Mouse (Mus musculus) inflammation-experienced regulatory T-cells, adult 6 months (primary cell): ENCODE results near the gene Pde4c. TPM values are rescaled to one million over a fixed set of nuclear protein-coding genes. Genes with fewer than 3 reads are reported as not detected.

Experiments
- ATAC-seq: one replicate; pipeline ENCODE4 v1.8.0; 2017
- polyA plus RNA-seq, 3 experiments: library from polyadenylated mRNA; unstranded; fragments of 100-300 nt; shearing (Covaris generic); gene quantifications; one replicate each; pipeline ENCODE4 v1.2.1; 2017

The Pde4c gene
- polyA plus RNA-seq, 3 experiments from 2014 or later, result 0.19 to 0.59 (median 0.25) TPM

DNA sequence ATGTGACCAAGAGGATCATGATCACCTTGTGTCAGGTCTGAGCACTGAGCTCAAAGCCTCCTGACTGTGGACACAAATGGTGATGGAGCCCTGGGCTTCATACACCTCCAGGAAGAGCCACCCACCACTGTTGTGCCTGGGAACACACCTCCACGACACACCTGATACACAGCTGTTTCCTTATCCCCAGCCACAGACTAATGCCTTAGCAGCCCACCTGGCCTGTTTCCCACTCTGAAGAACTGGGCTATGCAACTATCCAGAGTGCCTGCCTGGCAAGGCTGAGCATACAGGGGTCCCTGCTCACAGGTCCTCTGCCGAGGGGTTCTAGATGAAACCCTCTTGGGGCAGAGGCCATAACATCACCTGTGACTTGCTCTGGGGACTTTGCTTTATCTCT, 70.7 kb downstream of the Pde4c start:
- ATAC-seq, result no peak

DNA sequence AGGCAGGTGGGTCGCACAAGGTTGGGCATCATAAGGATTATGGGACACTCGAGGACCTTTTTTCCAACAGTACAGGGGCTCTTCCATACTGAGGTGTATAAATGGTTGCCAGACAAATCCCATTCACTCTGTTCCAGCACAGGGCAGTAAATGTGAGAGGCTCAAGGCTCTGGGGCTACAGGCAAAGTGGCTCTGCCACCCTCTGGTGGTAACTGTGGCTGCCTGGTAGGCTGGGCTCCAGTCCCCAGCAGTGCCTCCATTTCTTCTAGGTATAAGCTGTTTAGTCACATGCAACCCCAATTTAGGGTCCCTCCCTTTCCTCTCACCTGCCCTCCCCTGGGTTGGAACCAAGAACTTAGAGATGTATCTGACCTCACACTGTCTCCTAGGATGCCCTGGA, 71.8 kb downstream of the Pde4c start:
- no peak for ATAC-seq

DNA sequence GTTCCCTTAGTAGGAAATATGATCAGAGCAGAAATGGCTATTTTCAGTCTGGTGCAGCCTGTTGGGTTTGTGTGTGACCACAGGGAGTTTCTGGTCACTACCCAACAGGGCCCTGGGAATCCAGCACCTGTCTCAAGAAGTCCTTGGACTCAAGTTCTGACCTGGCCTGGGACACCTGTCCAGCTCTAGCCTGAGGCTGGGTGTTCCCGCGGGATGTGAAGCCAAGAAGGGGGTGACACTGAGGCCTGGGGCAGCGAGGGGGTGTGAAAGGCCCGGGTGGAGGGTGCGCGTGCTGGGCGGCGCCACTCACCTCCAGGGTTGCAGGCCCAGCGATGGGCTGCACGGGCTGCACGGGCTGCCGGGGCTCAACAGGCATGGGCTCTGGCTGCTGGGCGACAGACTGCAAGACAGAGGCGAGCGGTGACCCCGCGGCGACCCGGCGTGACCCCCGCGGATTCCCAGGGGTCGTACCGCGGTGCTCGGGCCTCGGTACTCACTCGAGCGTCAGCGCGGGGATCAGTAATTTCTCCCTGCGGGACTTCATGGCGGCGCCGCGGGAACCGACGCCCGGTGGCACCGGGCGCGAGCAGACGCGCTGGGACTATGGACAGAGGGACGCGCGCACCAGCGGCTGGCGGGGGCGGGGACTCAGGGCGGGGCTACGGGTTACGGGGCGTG, 73.0 kb downstream of the Pde4c start:
- no peak for ATAC-seq

DNA sequence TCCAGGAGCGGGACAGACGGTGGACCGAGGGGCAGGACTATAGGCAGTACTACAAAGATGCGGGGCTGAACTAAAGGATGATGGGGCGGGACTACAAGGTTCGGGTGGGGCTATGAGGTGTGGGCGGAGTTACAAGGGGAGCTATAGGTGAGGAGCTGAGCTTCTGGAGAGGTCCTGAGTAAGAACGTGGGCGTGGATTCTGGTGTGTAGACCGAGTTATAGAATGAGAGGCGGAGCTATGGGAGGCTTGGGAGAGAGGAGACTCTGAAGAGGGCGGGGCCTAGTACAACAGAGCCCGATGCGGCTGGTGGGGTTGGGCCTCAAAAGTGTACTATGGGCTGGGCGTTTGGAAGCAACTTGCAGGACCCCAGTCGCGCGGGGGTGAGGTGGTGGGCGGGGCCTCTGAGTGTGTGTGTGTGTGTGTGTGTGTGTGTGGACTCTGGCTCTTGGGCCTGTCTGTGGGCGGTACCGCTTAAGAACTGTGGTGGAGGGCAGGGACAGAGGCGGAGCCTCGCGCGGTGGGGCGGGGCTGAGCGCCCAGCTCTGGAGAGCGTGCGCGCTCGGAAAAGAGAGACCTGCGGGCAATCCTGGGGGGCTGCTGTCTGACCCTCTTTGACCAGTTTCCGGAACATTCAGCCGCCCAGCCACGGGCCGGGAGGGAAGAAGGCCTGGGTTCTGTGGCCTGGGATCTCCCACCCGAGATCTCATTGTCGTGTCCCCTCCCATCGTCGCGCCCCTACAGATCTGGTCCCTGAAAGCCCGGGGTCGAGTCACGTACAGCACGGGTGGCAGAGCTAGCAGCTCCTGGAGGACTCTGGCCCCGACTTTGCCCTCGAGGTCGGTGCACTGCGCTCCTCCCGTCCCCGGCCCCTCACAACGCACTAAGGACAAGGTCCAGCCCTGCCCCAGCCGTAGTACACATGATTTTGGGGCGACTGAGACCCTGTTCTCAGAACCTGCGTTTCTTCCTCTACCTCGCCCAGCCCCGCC, 73.9 kb downstream of the Pde4c start:
- peak; percentile 59 for ATAC-seq

DNA sequence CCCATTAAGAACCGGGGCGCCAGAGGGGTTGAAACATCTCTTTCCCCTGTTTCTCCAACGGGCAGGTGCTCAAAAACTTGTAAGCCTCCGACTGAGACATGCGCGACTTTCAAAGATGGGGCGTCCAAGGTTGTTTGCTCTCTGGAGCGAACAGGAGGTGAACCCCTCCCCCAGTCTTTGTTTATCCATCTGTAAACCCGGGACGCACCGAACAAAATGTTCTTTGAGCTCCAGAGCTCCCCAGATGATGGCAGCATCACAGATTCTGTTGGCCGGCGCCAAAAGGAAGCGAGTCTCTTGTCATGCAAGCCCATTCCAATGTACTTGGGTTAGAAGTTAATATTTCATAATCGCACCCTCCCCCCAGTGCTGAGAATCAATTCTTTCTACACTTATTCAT, 74.8 kb downstream of the Pde4c start:
- ATAC-seq, result no peak

DNA sequence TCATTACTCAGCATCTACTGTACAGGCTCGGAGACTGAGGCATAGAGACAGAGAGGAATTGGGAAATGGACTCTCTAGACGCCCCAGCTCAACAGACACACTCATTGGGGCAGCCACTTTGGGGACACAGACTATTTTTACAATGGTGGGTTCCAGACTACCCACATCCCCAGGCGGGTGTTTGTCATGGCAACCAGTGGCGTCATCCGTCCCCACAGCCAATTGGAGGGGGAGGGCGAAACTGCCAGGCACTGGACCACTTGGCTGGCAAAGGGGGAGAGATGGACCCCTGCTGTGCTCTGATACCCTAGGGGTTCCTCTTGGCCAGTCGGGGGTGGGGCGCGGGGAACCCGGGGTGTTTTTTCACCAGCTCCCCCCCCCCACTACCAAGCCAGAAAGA, 77.1 kb downstream of the Pde4c start:
- ATAC-seq, result no peak

Other genes with a start within 250 kb of the Pde4c start
- 10 to 100 TPM in 1 of 3 experiments, 1 to 10 TPM in 2; 6.5 to 10.4 (median 8.8) TPM for gene Klhl26, start 246.8 kb upstream of the Pde4c start, polyA plus RNA-seq
- under 1 TPM in 1 of 3 experiments, not detected in 2; 0.47 TPM for gene Tmem59l, start 236.4 kb upstream of the Pde4c start, polyA plus RNA-seq
- gene Crlf1, start 230.6 kb upstream of the Pde4c start, polyA plus RNA-seq, result not detected
- 10 to 100 TPM; 67.7 to 85.1 (median 84.4) TPM for gene Rex1bd, start 217.0 kb upstream of the Pde4c start, polyA plus RNA-seq
- gene Uba52, start 212.9 kb upstream of the Pde4c start, polyA plus RNA-seq, result 1,000 to 10,000 TPM; 2,608 to 4,221 (median 3,776) TPM
- gene Fkbp8, start 196.0 kb upstream of the Pde4c start, polyA plus RNA-seq, result 100 to 1,000 TPM; 133 to 156 (median 138) TPM
- 100 to 1,000 TPM; 138 to 187 (median 180) TPM for gene Kxd1, start 195.8 kb upstream of the Pde4c start, polyA plus RNA-seq
- 10 to 100 TPM; 30.5 to 37.0 (median 35.6) TPM for gene Ell, start 184.3 kb upstream of the Pde4c start, polyA plus RNA-seq
- gene Isyna1, start 129.3 kb upstream of the Pde4c start, polyA plus RNA-seq, result 10 to 100 TPM; 27.6 to 32.6 (median 31.7) TPM
- gene Ssbp4, start 114.8 kb upstream of the Pde4c start, polyA plus RNA-seq, result 10 to 100 TPM in 2 of 3 experiments, 1 to 10 TPM in 1; 2.6 to 16.2 (median 14.7) TPM
- 1 to 10 TPM in 1 of 3 experiments, under 1 TPM in 2; 0.47 to 3.8 (median 0.71) TPM for gene Lrrc25, start 107.6 kb upstream of the Pde4c start, polyA plus RNA-seq
- not detected for gene Gdf15, start 91.3 kb upstream of the Pde4c start, polyA plus RNA-seq
- 1 to 10 TPM; 3.8 to 6.4 (median 4.8) TPM for gene Pgpep1, start 63.3 kb upstream of the Pde4c start, polyA plus RNA-seq
- gene Lsm4, start 50.5 kb upstream of the Pde4c start, polyA plus RNA-seq, result 100 to 1,000 TPM in 1 of 3 experiments, 10 to 100 TPM in 2; 79.0 to 128 (median 97.8) TPM
- gene Jund, start 24.8 kb upstream of the Pde4c start, polyA plus RNA-seq, result 10 to 100 TPM; 13.9 to 23.2 (median 16.6) TPM
- gene Iqcn, start 20.3 kb upstream of the Pde4c start, polyA plus RNA-seq, result not detected
- under 1 TPM in 1 of 3 experiments, not detected in 2; 0.55 TPM for gene Gm3336, start 5.2 kb upstream of the Pde4c start, polyA plus RNA-seq
- 1 to 10 TPM; 4.6 to 8.6 (median 7.9) TPM for gene Rab3a, start 31.0 kb downstream of the Pde4c start, polyA plus RNA-seq
- 10 to 100 TPM; 35.5 to 46.1 (median 42.5) TPM for gene Mpv17l2, start 37.2 kb downstream of the Pde4c start, polyA plus RNA-seq
- 1 to 10 TPM; 2.6 to 5.4 (median 5.4) TPM for gene Pik3r2, start 53.0 kb downstream of the Pde4c start, polyA plus RNA-seq
- gene Mast3, start 81.3 kb downstream of the Pde4c start, polyA plus RNA-seq, result 10 to 100 TPM; 14.8 to 20.5 (median 18.4) TPM
- 10 to 100 TPM; 13.8 to 38.5 (median 18.3) TPM for gene Il12rb1, start 84.7 kb downstream of the Pde4c start, polyA plus RNA-seq
- 1 to 10 TPM; 1.9 to 7.8 (median 3.7) TPM for gene Arrdc2, start 116.0 kb downstream of the Pde4c start, polyA plus RNA-seq
- gene Kcnn1, start 139.5 kb downstream of the Pde4c start, polyA plus RNA-seq, result not detected
- 100 to 1,000 TPM in 1 of 3 experiments, 10 to 100 TPM in 2; 54.2 to 120 (median 63.1) TPM for gene Ccdc124, start 150.2 kb downstream of the Pde4c start, polyA plus RNA-seq
- gene Slc5a5, start 169.0 kb downstream of the Pde4c start, polyA plus RNA-seq, result not detected
- gene Rpl18a, start 173.7 kb downstream of the Pde4c start, polyA plus RNA-seq, result over 10,000 TPM in 2 of 3 experiments, 1,000 to 10,000 TPM in 1; 6,080 to 11,053 (median 10,917) TPM
- gene Map1s, start 182.2 kb downstream of the Pde4c start, polyA plus RNA-seq, result 10 to 100 TPM; 13.9 to 16.7 (median 13.9) TPM